Mouse (Mus musculus) embryo, embryonic 9.5 days (tissue): ENCODE results near the gene Mia.
A peak's percentile ranks its signal among the peaks of the same experiment; 100 is the strongest.

Experiments
- DNase-seq: peaks from one replicate; pipeline ENCODE4 v3.0.0-alpha.2; 2017; ENCODE audit errors: extremely low spot score

The Mia gene

GRCm38 (mm10) chr7:27160921-27161320 lies 20.0 kb downstream of the Mia start:
- no peak for DNase-seq

- DNase-seq = peak; percentile 84
These were observed 21.1 kb downstream of the Mia start for GRCm38 (mm10) chr7:27159882-27160281.

GRCm38 (mm10) chr7:27159256-27159655 lies 21.7 kb downstream of the Mia start:
- DNase-seq = no peak

- no peak for DNase-seq
These were observed 22.8 kb downstream of the Mia start for GRCm38 (mm10) chr7:27158171-27158570.

GRCm38 (mm10) chr7:27156005-27156404 lies 25.0 kb downstream of the Mia start:
- DNase-seq = no peak

GRCm38 (mm10) chr7:27153205-27153764 lies 27.7 kb downstream of the Mia start, which contains the start of gene Cyp2t4:
Gene Cyp2t4, plus strand, starts transcription at chr7:27153714.
- no peak for DNase-seq

- no peak for DNase-seq
These were observed 44.5 kb downstream of the Mia start for GRCm38 (mm10) chr7:27136410-27136996.

GRCm38 (mm10) chr7:27133757-27134156 lies 47.2 kb downstream of the Mia start:
- no peak for DNase-seq

GRCm38 (mm10) chr7:27133156-27133555 lies 47.8 kb downstream of the Mia start:
- no peak for DNase-seq

GRCm38 (mm10) chr7:27132588-27132987 lies 48.4 kb downstream of the Mia start:
- DNase-seq = peak; percentile 53

GRCm38 (mm10) chr7:27131387-27131786 lies 49.6 kb downstream of the Mia start:
- DNase-seq = no peak

GRCm38 (mm10) chr7:27130521-27131370 lies 50.2 kb downstream of the Mia start:
- no peak for DNase-seq

GRCm38 (mm10) chr7:27129811-27130210 lies 51.1 kb downstream of the Mia start:
- no peak for DNase-seq
